Mouse (Mus musculus): ENCODE data around the gene Krt84.

GRCm38 (mm10) chr15:101573796-101574345 is 41.3 kb upstream of the Krt84 start, which contains the start of gene Krt75:
- TF ChIP-seq CTCF (conservative IDR thresholded peaks at IDR 0.05; ENCODE audit: low read length): no peak
- no peak for TF ChIP-seq NANOG (IDR thresholded peaks at IDR 0.05; ENCODE audit: borderline replicate concordance, low read length)
- TF ChIP-seq POU5F1 (IDR thresholded peaks at IDR 0.05; ENCODE audit: borderline replicate concordance, low read length): no peak

Measured in E14TG2a.4 (cell line).